Mouse (Mus musculus) retina, adult 2 months (tissue): Measurements from ENCODE around the gene Nova2.

Experiments
- DNase-seq: peaks from one replicate; pipeline ENCODE4 v3.0.0-alpha.2; 2012; ENCODE audit warnings: low read depth, low spot score

Gene Nova2

GRCm38 (mm10) chr7:18986503-18986902, 60.8 kb downstream of the Nova2 start:
- no peak for DNase-seq

GRCm38 (mm10) chr7:18987100-18987499, 61.4 kb downstream of the Nova2 start, which contains the start of gene Nanos2:
Nanos2 (plus strand) TSS chr7:18987400.
- no peak for DNase-seq

GRCm38 (mm10) chr7:18987747-18988146, 62.1 kb downstream of the Nova2 start:
- DNase-seq = no peak

- DNase-seq = no peak
Observed at GRCm38 (mm10) chr7:18988780-18989179, 63.1 kb downstream of the Nova2 start.

- DNase-seq = no peak
Observed at GRCm38 (mm10) chr7:18989995-18990394, 64.3 kb downstream of the Nova2 start.

- DNase-seq = peak; percentile 100
Observed at GRCm38 (mm10) chr7:18990601-18991295, 65.1 kb downstream of the Nova2 start, which contains the start of gene Mypop. Mypop (plus strand) TSS chr7:18991245.

- DNase-seq = no peak
Observed at GRCm38 (mm10) chr7:18991660-18992293, 66.1 kb downstream of the Nova2 start.

- DNase-seq = no peak
Observed at GRCm38 (mm10) chr7:18992294-18992675, 66.6 kb downstream of the Nova2 start.

GRCm38 (mm10) chr7:18993036-18993435, 67.3 kb downstream of the Nova2 start:
- no peak for DNase-seq

GRCm38 (mm10) chr7:18998835-18999234, 73.1 kb downstream of the Nova2 start:
- no peak for DNase-seq

- no peak for DNase-seq
Observed at GRCm38 (mm10) chr7:19000421-19000820, 74.7 kb downstream of the Nova2 start.

- DNase-seq = no peak
Observed at GRCm38 (mm10) chr7:19001066-19001806, 75.5 kb downstream of the Nova2 start.

GRCm38 (mm10) chr7:19001807-19002085, 76.1 kb downstream of the Nova2 start:
- no peak for DNase-seq

- no peak for DNase-seq
Observed at GRCm38 (mm10) chr7:19002115-19002514, 76.4 kb downstream of the Nova2 start.

- DNase-seq = peak; percentile 88
Observed at GRCm38 (mm10) chr7:19002848-19003498, 77.3 kb downstream of the Nova2 start.

- DNase-seq = peak; percentile 93
Observed at GRCm38 (mm10) chr7:19003902-19004630, 78.4 kb downstream of the Nova2 start, which contains the start of gene Irf2bp1. Irf2bp1 (plus strand) TSS chr7:19004044.

GRCm38 (mm10) chr7:19004631-19005079, 79.0 kb downstream of the Nova2 start:
- no peak for DNase-seq

- no peak for DNase-seq
Observed at GRCm38 (mm10) chr7:19005417-19006121, 79.9 kb downstream of the Nova2 start.

- DNase-seq = peak; percentile 60
Observed at GRCm38 (mm10) chr7:19006476-19006875, 80.8 kb downstream of the Nova2 start.
